Mouse (Mus musculus) E14TG2a.4 (cell line): ENCODE results near the gene Poldip3.

Source experiments
- CTCF ChIP-seq: conservative IDR thresholded peaks from 2 replicates; pipeline ENCODE4 v1.5.1; 2014; ENCODE audit warnings: low read length
- POU5F1 ChIP-seq: IDR thresholded peaks from 2 replicates; pipeline ENCODE4 v1.6.1; 2014; ENCODE audit warnings: low read length, borderline replicate concordance

DNA sequence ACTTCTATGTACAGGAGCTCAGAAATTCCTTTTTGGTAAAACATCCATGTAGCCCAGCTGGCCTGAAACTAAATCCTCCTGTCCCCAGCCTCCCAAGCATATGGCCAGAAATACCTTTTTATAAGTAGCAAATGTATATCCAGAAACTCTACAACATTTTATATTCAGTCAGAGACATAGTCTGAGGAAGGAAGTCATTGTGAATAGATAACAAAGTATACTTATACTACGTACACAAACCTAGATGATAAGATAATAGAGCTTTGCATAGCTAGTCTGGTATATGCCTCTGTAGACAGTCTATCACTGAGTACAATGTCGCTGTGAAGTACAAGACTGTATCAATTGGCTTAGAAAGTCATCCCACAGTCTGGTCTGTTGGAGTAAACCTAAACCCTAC, 13.5 kb downstream of the Poldip3 start:
- TF ChIP-seq CTCF (no peak), POU5F1 (no peak)
